Mouse (Mus musculus) myocyte (in vitro differentiated cells): ENCODE results near the gene Txn2. TPM values are rescaled to one million over a fixed set of nuclear protein-coding genes. Genes with fewer than 3 reads are reported as not detected.
A peak's percentile ranks its signal among the peaks of the same experiment; 100 is the strongest.

Experiments used
- H3K27me3 ChIP-seq: one replicate; pipeline ENCODE4 v1.6.1; 2011; ENCODE audit not compliant: control insufficient read depth, insufficient read depth, insufficient read length
- H3K36me3 ChIP-seq: one replicate; pipeline ENCODE4 v1.6.1; 2011; ENCODE audit not compliant: control insufficient read depth, insufficient read depth
- H3K4me2 ChIP-seq: one replicate; pipeline ENCODE4 v1.6.1; 2011; ENCODE audit warnings: low read depth, control low read depth
- H3K4me3 ChIP-seq: one replicate; pipeline ENCODE4 v1.5.1; 2011; ENCODE audit warnings: mild to moderate bottlenecking, control low read depth, moderate library complexity
- H3K79me2 ChIP-seq: one replicate; pipeline ENCODE4 v1.6.1; 2011; ENCODE audit not compliant: control insufficient read depth, insufficient read depth
- H3ac ChIP-seq: one replicate; pipeline ENCODE4 v1.6.1; 2011; ENCODE audit not compliant: control insufficient read depth, insufficient read length
- CEBPB ChIP-seq: IDR thresholded peaks from 2 replicates; pipeline ENCODE4 v1.6.1; 2011; ENCODE audit warnings: mild to moderate bottlenecking, moderate library complexity; ENCODE audit not compliant: poor library complexity, insufficient read depth, severe bottlenecking
- E2F4 ChIP-seq: IDR thresholded peaks from one replicate; pipeline ENCODE4 v1.6.1; 2011; ENCODE audit warnings: mild to moderate bottlenecking, control low read depth, moderate library complexity; ENCODE audit not compliant: insufficient read depth
- MAX ChIP-seq: IDR thresholded peaks from one replicate; pipeline ENCODE4 v1.6.1; 2011; ENCODE audit warnings: low read depth, mild to moderate bottlenecking, control low read depth
- MYOD1 ChIP-seq, 3 experiments: IDR thresholded peaks; one replicate each; pipeline ENCODE4 v1.6.1; 2011; ENCODE audit warnings: control low read depth in 2 of 3, low read depth in 2 of 3, mild to moderate bottlenecking in 2 of 3, moderate library complexity in 1 of 3; ENCODE audit not compliant: insufficient read length in 2 of 3, control insufficient read depth in 1 of 3
- MYOG ChIP-seq, 3 experiments: IDR thresholded peaks; one replicate each; pipeline ENCODE4 v1.6.1; 2011; ENCODE audit warnings: control low read depth in 2 of 3, low read depth in 2 of 3, mild to moderate bottlenecking in 2 of 3; ENCODE audit not compliant: insufficient read length in 2 of 3, control insufficient read depth in 1 of 3, insufficient read depth in 1 of 3
- POLR2A ChIP-seq: IDR thresholded peaks from one replicate; pipeline ENCODE4 v1.6.1; 2011; ENCODE audit warnings: low read depth, mild to moderate bottlenecking, control low read depth, moderate library complexity; ENCODE audit not compliant: insufficient read length
- POLR2AphosphoS2 ChIP-seq: IDR thresholded peaks from one replicate; pipeline ENCODE4 v1.6.1; 2011; ENCODE audit warnings: low read depth, control low read depth; ENCODE audit not compliant: insufficient read length
- REST ChIP-seq: IDR thresholded peaks from one replicate; pipeline ENCODE4 v1.6.1; 2011; ENCODE audit warnings: mild to moderate bottlenecking, control low read depth, moderate library complexity; ENCODE audit not compliant: insufficient read depth, insufficient read length
- SRF ChIP-seq: IDR thresholded peaks from one replicate; pipeline ENCODE4 v1.6.1; 2011; ENCODE audit warnings: low read depth; ENCODE audit not compliant: control insufficient read depth, insufficient read length
- TCF12 ChIP-seq: IDR thresholded peaks from one replicate; pipeline ENCODE4 v1.6.1; 2011; ENCODE audit warnings: mild to moderate bottlenecking, control low read depth; ENCODE audit not compliant: poor library complexity, insufficient read depth, severe bottlenecking
- TCF3 ChIP-seq: IDR thresholded peaks from one replicate; pipeline ENCODE4 v1.6.1; 2011; ENCODE audit warnings: low read depth, control low read depth; ENCODE audit not compliant: insufficient read length
- USF1 ChIP-seq: IDR thresholded peaks from one replicate; pipeline ENCODE4 v1.6.1; 2011; ENCODE audit warnings: low read depth, mild to moderate bottlenecking, control low read depth, moderate library complexity
- polyA plus RNA-seq: library from polyadenylated mRNA; unstranded; fragments of >200 nt; fragmentation: generic; extraction: Trizol; gene quantifications from one replicate; pipeline ENCODE4 v1.2.1, GENCODE M21; 2012; ENCODE audit warnings: missing spikeins

The Txn2 gene
- polyA plus RNA-seq, 1 experiment, result 383 TPM

- Histone ChIP-seq H3K4me3 (no peak overlapping the region), H3K27me3 (no peaks in the 10 kb centered on the region), H3ac (no peak overlapping the region), H3K4me2 (peak overlapping the region; percentile 90), H3K79me2 (peaks cover 22% of the 10 kb centered on the region), H3K36me3 (peaks cover 11% of the 10 kb centered on the region)
- TF ChIP-seq TCF12 (no peak), CEBPB (no peak), POLR2AphosphoS2 (no peak), MYOG (IDR thresholded peaks at IDR 0.05; ENCODE audit: control insufficient read depth in 1 of 3, insufficient read depth in 1 of 3, insufficient read length in 2 of 3, low read depth in 2 of 3) (no peak), SRF (no peak), E2F4 (no peak), TCF3 (no peak), MYOD1 (IDR thresholded peaks at IDR 0.05; ENCODE audit: control insufficient read depth in 1 of 3, insufficient read length in 2 of 3, low read depth in 2 of 3) (no peak), USF1 (no peak), POLR2A (no peak), REST (no peak), MAX (no peak)
Observed at GRCm38 (mm10) chr15:77930986-77931688, 2.3 kb upstream of the Txn2 start.

GRCm38 (mm10) chr15:77929804-77930203 is 998 bp upstream of the Txn2 start:
- H3K27me3 ChIP-seq, result no peaks in the 10 kb centered on the region
- peak overlapping the region; percentile 90 for H3K4me2 ChIP-seq
- peaks cover 28% of the 10 kb centered on the region for H3K79me2 ChIP-seq
- TF ChIP-seq MYOD1 (IDR thresholded peaks at IDR 0.05; ENCODE audit: control insufficient read depth in 1 of 3, insufficient read length in 2 of 3, low read depth in 2 of 3), result peak in 1 of 3 experiments; percentile 44
- TF ChIP-seq TCF3, result no peak
- H3K4me3 ChIP-seq, result peak overlapping the region; percentile 72
- peak overlapping the region; percentile 26 for H3ac ChIP-seq
- peaks cover 17% of the 10 kb centered on the region for H3K36me3 ChIP-seq

- Histone ChIP-seq H3ac (peak overlapping the region; percentile 26), H3K4me2 (peak overlapping the region; percentile 81), H3K4me3 (peak overlapping the region; percentile 72), H3K36me3 (peaks cover 34% of the 10 kb centered on the region), H3K79me2 (peaks cover 34% of the 10 kb centered on the region), H3K27me3 (no peaks in the 10 kb centered on the region)
- TF ChIP-seq MAX (no peak), POLR2AphosphoS2 (no peak), TCF12 (no peak), SRF (no peak), REST (no peak), CEBPB (no peak), USF1 (no peak), POLR2A (no peak), TCF3 (no peak), MYOD1 (IDR thresholded peaks at IDR 0.05; ENCODE audit: control insufficient read depth in 1 of 3, insufficient read length in 2 of 3, low read depth in 2 of 3) (no peak), E2F4 (no peak), MYOG (IDR thresholded peaks at IDR 0.05; ENCODE audit: control insufficient read depth in 1 of 3, insufficient read depth in 1 of 3, insufficient read length in 2 of 3, low read depth in 2 of 3) (no peak)
Observed at GRCm38 (mm10) chr15:77928091-77928490, 715 bp downstream of the Txn2 start.

GRCm38 (mm10) chr15:77926921-77927320 is 1.9 kb downstream of the Txn2 start:
- no peak overlapping the region for H3K4me3 ChIP-seq
- H3K4me2 ChIP-seq, result peak overlapping the region; percentile 81
- no peaks in the 10 kb centered on the region for H3K27me3 ChIP-seq
- no peak for TF ChIP-seq MYOD1 (IDR thresholded peaks at IDR 0.05; ENCODE audit: control insufficient read depth in 1 of 3, insufficient read length in 2 of 3, low read depth in 2 of 3)
- no peak for TF ChIP-seq POLR2A
- TF ChIP-seq MAX, result no peak
- no peak for TF ChIP-seq TCF12
- TF ChIP-seq REST, result no peak
- no peak for TF ChIP-seq MYOG (IDR thresholded peaks at IDR 0.05; ENCODE audit: control insufficient read depth in 1 of 3, insufficient read depth in 1 of 3, insufficient read length in 2 of 3, low read depth in 2 of 3)
- TF ChIP-seq TCF3, result no peak
- TF ChIP-seq SRF, result no peak
- TF ChIP-seq USF1, result no peak
- no peak for TF ChIP-seq CEBPB
- TF ChIP-seq E2F4, result no peak
- no peak for TF ChIP-seq POLR2AphosphoS2
- H3K36me3 ChIP-seq, result peaks cover 44% of the 10 kb centered on the region
- H3ac ChIP-seq, result no peak overlapping the region
- H3K79me2 ChIP-seq, result peaks cover 42% of the 10 kb centered on the region
